Comparison of ENCODE assay signal across 29 mouse cellular contexts in genomic region chr7:49217786-49218185, GRCm38 (mm10).
DNase-seq lines count a peak whose midpoint lies in the region; ATAC-seq lines count a peak whose summit lies in the region.
"Had no signal": no experiment of that assay in that cellular context is flagged by ENCODE, and none has a peak within 500 bp of the region (broad histone marks: within the 10 kb centered on the region; RNA-seq: fewer than 3 reads in every experiment).

No protein-coding gene starts in this region.

- H3K4me1 ChIP-seq in limb, embryonic 11.5 days (ENCODE audit: control insufficient read depth, insufficient read depth, low read length): peaks cover 5% of the 10 kb centered on the region; the same call in 1 of the 2 replicates
- H3K4me1 ChIP-seq in limb, embryonic 10.5 days: peaks cover 14% of the 10 kb centered on the region
- H3K4me1 ChIP-seq: embryonic facial prominence, embryonic 15.5 days had no signal

- ATAC-seq in limb, embryonic 11.5 days (ENCODE audit: insufficient number of reproducible peaks, low FRiP score, low TSS enrichment, low read depth): 0 out of 2 replicates have a peak, but pooled peaks have one; percentile 44
- ATAC-seq: activated CD4-positive, CD25-positive, alpha-beta regulatory T cell, adult 4 months; forebrain, embryonic 14.5 days; forebrain, postnatal 0 days; hindbrain, embryonic 16.5 days; inflammation-experienced regulatory T-cells, adult 6 months; intestine, embryonic 16.5 days had no signal

- no peak overlapping the region for H3K9ac ChIP-seq in limb, embryonic 11.5 days (ENCODE audit: low read length)
- H3K9ac ChIP-seq: embryonic facial prominence, embryonic 12.5 days; embryonic facial prominence, embryonic 15.5 days; forebrain, postnatal 0 days; heart, embryonic 13.5 days; hindbrain, embryonic 13.5 days had no signal

- H3K36me3 ChIP-seq in limb, embryonic 11.5 days (ENCODE audit: control insufficient read depth, insufficient read depth, low read length): no peaks in the 10 kb centered on the region
- no peaks in the 10 kb centered on the region for H3K36me3 ChIP-seq in limb, embryonic 10.5 days
- H3K36me3 ChIP-seq: embryonic facial prominence, embryonic 12.5 days; embryonic facial prominence, embryonic 15.5 days; heart, embryonic 10.5 days; heart, embryonic 13.5 days; hindbrain, embryonic 13.5 days had no signal

- 33% methylated on average over 6 of the region's 6 CpGs for WGBS in limb, embryonic 11.5 days
- WGBS in limb, embryonic 10.5 days: 60% methylated on average over 6 of the region's 6 CpGs

- no peaks in the 10 kb centered on the region for H3K27me3 ChIP-seq in limb, embryonic 11.5 days (ENCODE audit: control insufficient read depth, insufficient read depth, low read length)
- H3K27me3 ChIP-seq in limb, embryonic 10.5 days (ENCODE audit: low read depth, poor library complexity, severe bottlenecking): no peaks in the 10 kb centered on the region
- H3K27me3 ChIP-seq: embryonic facial prominence, embryonic 12.5 days; embryonic facial prominence, embryonic 15.5 days; hindbrain, embryonic 13.5 days had no signal

- H3K27ac ChIP-seq in limb, embryonic 11.5 days (replicated peaks; ENCODE audit: low read depth, low read length): no peak overlapping the region
- H3K27ac ChIP-seq in limb, embryonic 10.5 days: no peak overlapping the region
- H3K27ac ChIP-seq: embryonic facial prominence, embryonic 12.5 days; embryonic facial prominence, embryonic 15.5 days; heart, adult 2 months; heart, embryonic 10.5 days; heart, embryonic 13.5 days; hindbrain, embryonic 13.5 days had no signal

- H3K4me2 ChIP-seq in limb, embryonic 11.5 days (ENCODE audit: low read depth, severe bottlenecking): no peak overlapping the region
- H3K4me2 ChIP-seq: embryonic facial prominence, embryonic 12.5 days; embryonic facial prominence, embryonic 15.5 days; heart, embryonic 13.5 days; hindbrain, embryonic 13.5 days had no signal

- no peaks in the 10 kb centered on the region for H3K9me3 ChIP-seq in limb, embryonic 11.5 days (ENCODE audit: control insufficient read depth, low read length)
- no peaks in the 10 kb centered on the region for H3K9me3 ChIP-seq in limb, embryonic 10.5 days (replicated peaks)
- H3K9me3 ChIP-seq: embryonic facial prominence, embryonic 12.5 days; embryonic facial prominence, embryonic 15.5 days; heart, embryonic 10.5 days had no signal

- H3K4me3 ChIP-seq in limb, embryonic 11.5 days (ENCODE audit: low read depth, low read length): no peak overlapping the region
- H3K4me3 ChIP-seq in limb, embryonic 10.5 days: no peak overlapping the region
- H3K4me3 ChIP-seq: embryonic facial prominence, embryonic 12.5 days; embryonic facial prominence, embryonic 15.5 days; heart, adult 2 months; heart, embryonic 10.5 days; heart, embryonic 13.5 days; hindbrain, embryonic 13.5 days had no signal

- peak; percentile 18 for DNase-seq in embryo, embryonic 10.5 days (ENCODE audit: low spot score)
- DNase-seq in embryo, embryonic 9.5 days (ENCODE audit: extremely low spot score): no peak
- DNase-seq in limb, embryonic 11.5 days (ENCODE audit: low spot score): peak; percentile 32
- no peak for DNase-seq in limb, embryonic 10.5 days (ENCODE audit: low spot score)
- peak; percentile 57 for DNase-seq in forelimb bud, embryonic 11.5 days (ENCODE audit: low read depth, low spot score)
- peak; percentile 12 for DNase-seq in mesoderm, embryonic 11.5 days (ENCODE audit: low read depth, low spot score)
- DNase-seq in urinary bladder, postnatal 4 days (ENCODE audit: low spot score in 2 of 2): no peak
- DNase-seq in adrenal gland, adult 18-20 months (ENCODE audit: low spot score in 2 of 2): no peak
- DNase-seq: adrenal gland, postnatal 14 days; cerebellum, adult 11 months; cerebellum, adult 2 months; cerebellum, adult 9-11 months; cerebellum, postnatal 25 days; forebrain, postnatal 0 days; gastrocnemius, postnatal 10 days; gastrocnemius, postnatal 36 days; heart, adult 2 months; heart, postnatal 14 days; heart, postnatal 4 days had no signal

Comparison
In these comparisons a context has a peak if more than half of its experiments do, and no peak if none do; other contexts are left out.
1. DNase-seq: peak in embryo, embryonic 10.5 days (single experiment), limb, embryonic 11.5 days (single experiment), forelimb bud, embryonic 11.5 days (single experiment) and mesoderm, embryonic 11.5 days (single experiment); none in embryo, embryonic 9.5 days (single experiment), limb, embryonic 10.5 days (single experiment), urinary bladder, postnatal 4 days (0 of 2) and adrenal gland, adult 18-20 months (0 of 2).